Mouse (Mus musculus) C2C12 (cell line): Measurements from ENCODE around the gene Btg1. TPM values are rescaled to one million over a fixed set of nuclear protein-coding genes. Genes with fewer than 3 reads are reported as not detected.
A peak's percentile ranks its signal among the peaks of the same experiment; 100 is the strongest.

Experiments used
- H3K27me3 ChIP-seq: one replicate; pipeline ENCODE4 v1.6.1; 2011; ENCODE audit not compliant: control insufficient read depth, insufficient read depth, insufficient read length
- H3K36me3 ChIP-seq: one replicate; pipeline ENCODE4 v1.6.1; 2011; ENCODE audit not compliant: control insufficient read depth, insufficient read depth
- H3K4me3 ChIP-seq: one replicate; pipeline ENCODE4 v1.5.1; 2011; ENCODE audit warnings: mild to moderate bottlenecking, control low read depth; ENCODE audit not compliant: poor library complexity, insufficient read depth, severe bottlenecking
- H3K79me2 ChIP-seq: one replicate; pipeline ENCODE4 v1.6.1; 2011; ENCODE audit not compliant: control insufficient read depth, insufficient read depth
- H3K79me3 ChIP-seq: one replicate; pipeline ENCODE4 v1.6.1; 2011; ENCODE audit warnings: low read depth, control low read depth
- H3ac ChIP-seq: one replicate; pipeline ENCODE3; 2011; ENCODE audit warnings: low read depth; ENCODE audit not compliant: control insufficient read depth, insufficient read length
- CEBPB ChIP-seq: IDR thresholded peaks from one replicate; pipeline ENCODE4 v1.6.1; 2011; ENCODE audit warnings: low read depth, mild to moderate bottlenecking, control low read depth, moderate library complexity
- CTCF ChIP-seq: IDR thresholded peaks from one replicate; pipeline ENCODE4 v1.5.1; 2011; ENCODE audit not compliant: control insufficient read depth, insufficient read depth, insufficient read length
- FOSL1 ChIP-seq: IDR thresholded peaks from one replicate; pipeline ENCODE4 v1.8.0; 2011; ENCODE audit warnings: mild to moderate bottlenecking, low read length; ENCODE audit not compliant: poor library complexity, insufficient read depth, severe bottlenecking
- MAX ChIP-seq: IDR thresholded peaks from one replicate; pipeline ENCODE4 v1.6.1; 2011; ENCODE audit warnings: mild to moderate bottlenecking, control low read depth
- MYOD1 ChIP-seq: IDR thresholded peaks from one replicate; pipeline ENCODE4 v1.6.1; 2011; ENCODE audit warnings: low read depth; ENCODE audit not compliant: control insufficient read depth, insufficient read length
- MYOG ChIP-seq: IDR thresholded peaks from one replicate; pipeline ENCODE4 v1.6.1; 2011; ENCODE audit not compliant: control insufficient read depth, insufficient read length; ENCODE audit errors: extremely low read depth
- USF1 ChIP-seq: IDR thresholded peaks from one replicate; pipeline ENCODE4 v1.6.1; 2011; ENCODE audit warnings: low read depth, mild to moderate bottlenecking, control low read depth, moderate library complexity
- polyA plus RNA-seq: library from polyadenylated mRNA; unstranded; fragments of >200 nt; fragmentation: generic; extraction: Trizol; gene quantifications from one replicate; pipeline ENCODE4 v1.2.1, GENCODE M21; 2012; ENCODE audit warnings: missing spikeins

Btg1 gene
- polyA plus RNA-seq, 1 experiment = 31.7 TPM

DNA sequence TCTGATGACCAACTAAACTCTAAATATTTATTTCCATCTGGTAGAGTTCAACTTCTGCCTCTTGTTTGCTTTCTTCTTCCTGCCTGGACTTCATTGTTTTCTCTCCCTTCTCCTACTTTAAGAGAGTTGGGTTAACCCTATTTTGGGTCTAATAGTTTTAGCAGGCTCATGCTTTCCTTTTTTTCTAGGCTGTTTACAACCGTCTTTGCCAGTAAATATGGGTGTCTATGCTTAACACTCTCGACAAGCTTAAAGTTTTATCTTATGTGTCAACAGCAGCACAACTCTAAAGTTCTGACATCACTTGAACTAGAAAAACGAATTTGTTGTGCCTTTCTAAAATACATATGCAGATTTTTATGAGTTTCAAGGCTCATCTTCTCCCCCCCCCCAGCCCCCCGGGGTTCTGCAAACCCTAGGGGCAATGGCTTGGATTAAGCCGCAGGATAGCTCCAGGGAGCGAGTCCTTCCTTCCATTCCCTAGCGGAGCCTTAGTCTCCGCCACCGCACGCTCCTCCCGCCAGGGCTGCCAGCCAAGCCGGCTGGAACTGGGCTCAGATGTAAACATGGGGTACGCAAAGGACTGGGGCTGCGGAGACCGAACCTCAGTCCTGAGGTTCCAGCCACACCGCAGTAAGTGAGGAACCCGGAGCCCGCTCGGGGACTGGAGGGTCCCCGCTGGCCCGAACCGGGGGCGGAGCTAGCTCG, 651 bp upstream of the Btg1 start:
- peaks cover 44% of the 10 kb centered on the region for H3K79me2 ChIP-seq
- peaks cover 34% of the 10 kb centered on the region for H3K79me3 ChIP-seq
- H3ac ChIP-seq = peak overlapping the region; percentile 87
- TF ChIP-seq FOSL1 (no peak), CEBPB (no peak), USF1 (no peak), MYOD1 (no peak)
- peaks cover 21% of the 10 kb centered on the region for H3K36me3 ChIP-seq
- peak overlapping the region; percentile 94 for H3K4me3 ChIP-seq
- no peaks in the 10 kb centered on the region for H3K27me3 ChIP-seq

- peak overlapping the region; percentile 94 for H3K4me3 ChIP-seq
- H3ac ChIP-seq = peak overlapping the region; percentile 69
- TF ChIP-seq FOSL1 = no peak
- TF ChIP-seq MAX = no peak
- TF ChIP-seq CTCF = no peak
- no peak for TF ChIP-seq MYOD1
- no peak for TF ChIP-seq MYOG
- no peak for TF ChIP-seq CEBPB
- peaks cover 31% of the 10 kb centered on the region for H3K36me3 ChIP-seq
- H3K79me3 ChIP-seq = peaks cover 45% of the 10 kb centered on the region
- H3K27me3 ChIP-seq = no peaks in the 10 kb centered on the region
- H3K79me2 ChIP-seq = peaks cover 56% of the 10 kb centered on the region
Measured at GRCm38 (mm10) chr10:96617221-96617950, 580 bp downstream of the Btg1 start.

DNA sequence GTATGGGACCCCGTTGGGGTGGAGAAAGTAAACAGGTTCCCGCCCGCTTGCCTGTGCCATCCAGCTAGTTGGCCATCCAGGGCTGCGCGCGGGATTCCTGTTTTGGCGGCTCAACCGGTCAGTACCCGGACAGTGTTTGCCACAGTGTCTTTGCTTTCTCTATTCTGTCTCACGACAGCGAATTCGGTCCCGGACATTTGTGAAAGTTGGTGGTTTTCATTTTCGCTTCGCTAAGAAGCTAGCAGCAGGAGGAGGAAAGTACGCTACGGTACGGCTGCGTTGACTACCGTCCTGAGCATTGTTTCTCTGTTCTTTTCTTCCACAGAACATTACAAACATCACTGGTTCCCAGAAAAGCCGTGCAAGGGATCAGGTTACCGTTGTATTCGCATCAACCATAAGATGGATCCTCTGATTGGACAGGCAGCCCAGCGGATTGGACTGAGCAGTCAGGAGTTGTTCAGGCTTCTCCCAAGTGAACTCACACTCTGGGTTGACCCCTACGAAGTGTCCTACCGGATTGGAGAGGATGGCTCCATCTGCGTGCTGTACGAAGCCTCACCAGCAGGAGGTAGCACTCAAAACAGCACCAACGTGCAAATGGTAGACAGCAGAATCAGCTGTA, 1.3 kb downstream of the Btg1 start:
- H3K4me3 ChIP-seq = peak overlapping the region; percentile 94
- H3K36me3 ChIP-seq = peaks cover 38% of the 10 kb centered on the region
- peaks cover 52% of the 10 kb centered on the region for H3K79me3 ChIP-seq
- H3K27me3 ChIP-seq = no peaks in the 10 kb centered on the region
- peaks cover 63% of the 10 kb centered on the region for H3K79me2 ChIP-seq
- peak overlapping the region; percentile 69 for H3ac ChIP-seq
- TF ChIP-seq MYOD1 (no peak), USF1 (no peak), FOSL1 (no peak), CEBPB (no peak), MYOG (no peak), CTCF (no peak), MAX (no peak)

GRCm38 (mm10) chr10:96619951-96620889, 3.4 kb downstream of the Btg1 start:
- Histone ChIP-seq H3ac (peak overlapping the region; percentile 48), H3K27me3 (no peaks in the 10 kb centered on the region), H3K36me3 (peaks cover 52% of the 10 kb centered on the region), H3K79me2 (peaks cover 84% of the 10 kb centered on the region), H3K79me3 (peaks cover 71% of the 10 kb centered on the region), H3K4me3 (peak overlapping the region; percentile 94)
- TF ChIP-seq FOSL1 = no peak

- peaks cover 57% of the 10 kb centered on the region for H3K36me3 ChIP-seq
- no peak for TF ChIP-seq CEBPB
- TF ChIP-seq MAX = no peak
- no peak for TF ChIP-seq MYOG
- TF ChIP-seq FOSL1 = no peak
- peaks cover 91% of the 10 kb centered on the region for H3K79me2 ChIP-seq
- H3ac ChIP-seq = peak overlapping the region; percentile 48
- H3K27me3 ChIP-seq = no peaks in the 10 kb centered on the region
- H3K4me3 ChIP-seq = peak overlapping the region; percentile 94
- peaks cover 78% of the 10 kb centered on the region for H3K79me3 ChIP-seq
Measured at GRCm38 (mm10) chr10:96620890-96621271, 4.1 kb downstream of the Btg1 start.
